Mouse (Mus musculus) gastrocnemius, adult 18-20 months (tissue): ENCODE data around the gene Mcrip2. TPM values are rescaled to one million over a fixed set of nuclear protein-coding genes. Genes with fewer than 3 reads are reported as not detected.

ENCODE experiments used
- DNase-seq: peaks from one replicate; pipeline ENCODE4 v3.0.0; 2021; ENCODE audit warnings: low spot score
- total RNA-seq, 2 experiments: library from RNA; stranded (reverse); gene quantifications; 2 replicates each; pipeline ENCODE4 v1.2.3; 2021

Gene Mcrip2
- total RNA-seq, 2 experiments from 2014 or later: 84.2 to 102 TPM

- no peak for DNase-seq
These were observed 33.3 kb downstream of the Mcrip2 start for GRCm38 (mm10) chr17:25835301-25835700.

GRCm38 (mm10) chr17:25834595-25835222, 33.9 kb downstream of the Mcrip2 start:
- DNase-seq: no peak

- no peak for DNase-seq
These were observed 34.5 kb downstream of the Mcrip2 start for GRCm38 (mm10) chr17:25833961-25834594.

- peak; percentile 96 for DNase-seq
These were observed 35.3 kb downstream of the Mcrip2 start, which contains the start of gene Stub1 for GRCm38 (mm10) chr17:25833291-25833663. Gene Stub1, minus strand, starts transcription at chr17:25833404.

- peak; percentile 100 for DNase-seq
These were observed 35.9 kb downstream of the Mcrip2 start for GRCm38 (mm10) chr17:25832436-25833290.

- no peak for DNase-seq
These were observed 36.9 kb downstream of the Mcrip2 start for GRCm38 (mm10) chr17:25831451-25832281.

GRCm38 (mm10) chr17:25830806-25831431, 37.6 kb downstream of the Mcrip2 start:
- DNase-seq: no peak

- DNase-seq: no peak
These were observed 38.3 kb downstream of the Mcrip2 start for GRCm38 (mm10) chr17:25830200-25830753.

- DNase-seq: no peak
These were observed 39.0 kb downstream of the Mcrip2 start for GRCm38 (mm10) chr17:25829558-25830017.

- peak; percentile 70 for DNase-seq
These were observed 39.6 kb downstream of the Mcrip2 start, which contains the start of gene Jmjd8 for GRCm38 (mm10) chr17:25828712-25829557. Gene Jmjd8, plus strand, starts transcription at chr17:25828867.

- no peak for DNase-seq
These were observed 40.4 kb downstream of the Mcrip2 start for GRCm38 (mm10) chr17:25828223-25828594.

GRCm38 (mm10) chr17:25827546-25828222, 40.9 kb downstream of the Mcrip2 start:
- no peak for DNase-seq

- DNase-seq: no peak
These were observed 41.6 kb downstream of the Mcrip2 start for GRCm38 (mm10) chr17:25827011-25827410.

- no peak for DNase-seq
These were observed 42.5 kb downstream of the Mcrip2 start for GRCm38 (mm10) chr17:25825984-25826570.

GRCm38 (mm10) chr17:25825311-25825710, 43.3 kb downstream of the Mcrip2 start:
- DNase-seq: no peak

- no peak for DNase-seq
These were observed 44.0 kb downstream of the Mcrip2 start for GRCm38 (mm10) chr17:25824362-25825142.

GRCm38 (mm10) chr17:25823452-25823851, 45.1 kb downstream of the Mcrip2 start, which contains the start of gene Wdr24:
Gene Wdr24, plus strand, starts transcription at chr17:25823627.
- peak; percentile 84 for DNase-seq
